Mouse (Mus musculus) cerebellum, adult 2 months (tissue): ENCODE data around the gene P4ha2.

Experiments
- CTCF ChIP-seq: fragments of 200-500 bp; IDR thresholded peaks from 2 replicates; pipeline ENCODE4 v1.5.1; 2011; ENCODE audit warnings: low read depth, mild to moderate bottlenecking, control low read depth, low read length, moderate library complexity, borderline replicate concordance; ENCODE audit not compliant: insufficient read depth
- POLR2A ChIP-seq: fragments of 200-500 bp; IDR thresholded peaks from 2 replicates; pipeline ENCODE4 v1.6.1; 2011; ENCODE audit warnings: low read length, control low read depth, borderline replicate concordance; ENCODE audit not compliant: insufficient read depth

DNA sequence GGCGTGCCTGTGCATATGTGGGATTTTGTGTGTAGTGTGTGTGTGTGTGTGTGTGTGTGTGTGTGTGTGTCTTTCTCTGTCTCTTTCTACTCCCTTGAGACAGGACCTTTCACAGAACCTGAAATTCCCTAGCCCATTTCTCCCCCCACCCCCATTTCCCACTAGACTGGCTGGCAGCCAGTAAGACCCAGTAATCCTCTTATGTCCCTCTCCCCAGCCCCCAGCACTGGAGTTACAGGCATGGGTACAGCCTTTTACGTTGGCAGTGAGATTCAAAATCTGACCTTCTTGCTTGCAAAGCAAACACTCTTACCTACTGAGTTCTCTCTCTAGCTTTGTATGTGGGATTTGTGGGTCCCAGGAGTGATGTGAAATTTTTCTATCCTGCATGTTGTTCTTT, 75.0 kb downstream of the P4ha2 start:
- TF ChIP-seq CTCF (no peak), POLR2A (no peak)
